Mouse (Mus musculus) midbrain, postnatal 0 days (tissue): ENCODE results near the gene Hoxd12. TPM values are rescaled to one million over a fixed set of nuclear protein-coding genes. Genes with fewer than 3 reads are reported as not detected.

Experiments used
- ATAC-seq: fragments of 200-750 bp; cut with Nextera tagmentation; 2 replicates; pipeline ENCODE4 v1.8.0; 2017; ENCODE audit warnings: moderate number of reproducible peaks, mild to moderate bottlenecking, moderate TSS enrichment, moderate library complexity; ENCODE audit not compliant: low FRiP score
- DNase-seq: peaks from one replicate; pipeline ENCODE4 v3.0.0-alpha.2; 2015; ENCODE audit warnings: low spot score
- H3K27ac ChIP-seq: fragments of 300-500 bp; sonication (generic); 2 replicates; pipeline ENCODE4 v1.5.1; 2014; ENCODE audit warnings: low read depth, mild to moderate bottlenecking, low read length, mixed read lengths
- H3K27me3 ChIP-seq: fragments of 300-500 bp; sonication (generic); 2 replicates; pipeline ENCODE4 v1.6.1; 2014; ENCODE audit warnings: low read length, control low read depth, mixed read lengths; ENCODE audit not compliant: insufficient read depth
- H3K36me3 ChIP-seq: fragments of 300-500 bp; sonication (generic); 2 replicates; pipeline ENCODE4 v1.6.1; 2014; ENCODE audit warnings: low read length, control low read depth, mixed read lengths; ENCODE audit not compliant: insufficient read depth
- H3K4me1 ChIP-seq: fragments of 300-500 bp; sonication (generic); 2 replicates; pipeline ENCODE4 v1.6.1; 2014; ENCODE audit warnings: mild to moderate bottlenecking, control low read depth, antibody characterized with exemption, low read length, mixed read lengths; ENCODE audit not compliant: insufficient read depth
- H3K4me2 ChIP-seq: fragments of 300-500 bp; sonication (generic); 2 replicates; pipeline ENCODE4 v1.6.1; 2014; ENCODE audit warnings: low read depth, mild to moderate bottlenecking, low read length, mixed read lengths; ENCODE audit not compliant: poor library complexity, severe bottlenecking
- H3K4me3 ChIP-seq: fragments of 300-500 bp; sonication (generic); 2 replicates; pipeline ENCODE4 v1.5.1; 2014; ENCODE audit warnings: low read depth, mild to moderate bottlenecking, low read length, moderate library complexity
- H3K9ac ChIP-seq: fragments of 300-500 bp; sonication (generic); replicated peaks from 2 replicates; pipeline ENCODE4 v1.6.1; 2014; ENCODE audit warnings: mild to moderate bottlenecking, low read length, moderate library complexity, mixed read lengths; ENCODE audit not compliant: poor library complexity, severe bottlenecking
- H3K9me3 ChIP-seq: fragments of 300-500 bp; sonication (generic); 2 replicates; pipeline ENCODE4 v1.6.1; 2016; ENCODE audit warnings: low read length, control low read depth
- CTCF ChIP-seq: IDR thresholded peaks from 2 replicates; pipeline ENCODE4 v1.5.1; 2016; ENCODE audit warnings: antibody characterized with exemption, mild to moderate bottlenecking
- WGBS: fragments of 180-500 bp; shearing (Covaris S2); extraction: QIAGEN DNeasy Blood & Tissue Kit; methylation state at CpG from one replicate; pipeline ENCODE4 v1.1.7; 2014; 5-methylcytosine and 5-hydroxymethylcytosine counted together
- polyA plus RNA-seq: library from polyadenylated mRNA; unstranded; fragments of >200 nt; fragmentation: Nextera tagmentation; extraction: Ambion mirVana; gene quantifications from 2 replicates; pipeline ENCODE4 v1.2.1, GENCODE M21; 2015
- total RNA-seq: library from RNA; depleted of rRNA; stranded (reverse); fragments of >200 nt; gene quantifications from 2 replicates; pipeline ENCODE4 v1.2.3, GENCODE M21; 2014

The Hoxd12 gene
- total and polyA plus RNA-seq, 2 experiments from 2014 or later = not detected

- no peak for DNase-seq
- no peak for TF ChIP-seq CTCF
- Histone ChIP-seq H3K27ac (no peak overlapping the region), H3K4me3 (no peak overlapping the region), H3K9ac (no peak overlapping the region), H3K27me3 (peaks cover 97% of the 10 kb centered on the region), H3K9me3 (0 out of 2 replicates have a peak, but pooled peaks cover 5% of the 10 kb centered on the region), H3K4me1 (no peaks in the 10 kb centered on the region), H3K36me3 (no peaks in the 10 kb centered on the region), H3K4me2 (no peak overlapping the region)
- no peak for ATAC-seq
- 4% methylated on average over 35 of the region's 35 CpGs for WGBS
These were observed 17.4 kb downstream of the Hoxd12 start for GRCm38 (mm10) chr2:74691995-74692807.

GRCm38 (mm10) chr2:74692808-74693431 lies 18.1 kb downstream of the Hoxd12 start:
- WGBS = 1% methylated on average over 20 of the region's 20 CpGs
- ATAC-seq (no peak), DNase-seq (no peak)
- no peak for TF ChIP-seq CTCF
- H3K9ac ChIP-seq = no peak overlapping the region
- H3K36me3 ChIP-seq = no peaks in the 10 kb centered on the region
- H3K9me3 ChIP-seq = 0 out of 2 replicates have a peak, but pooled peaks cover 5% of the 10 kb centered on the region
- 0 out of 2 replicates have a peak, but pooled peaks cover 2% of the 10 kb centered on the region for H3K4me1 ChIP-seq
- H3K4me3 ChIP-seq = no peak overlapping the region
- peaks cover 97% of the 10 kb centered on the region for H3K27me3 ChIP-seq
- H3K4me2 ChIP-seq = no peak overlapping the region
- no peak overlapping the region for H3K27ac ChIP-seq

DNA sequence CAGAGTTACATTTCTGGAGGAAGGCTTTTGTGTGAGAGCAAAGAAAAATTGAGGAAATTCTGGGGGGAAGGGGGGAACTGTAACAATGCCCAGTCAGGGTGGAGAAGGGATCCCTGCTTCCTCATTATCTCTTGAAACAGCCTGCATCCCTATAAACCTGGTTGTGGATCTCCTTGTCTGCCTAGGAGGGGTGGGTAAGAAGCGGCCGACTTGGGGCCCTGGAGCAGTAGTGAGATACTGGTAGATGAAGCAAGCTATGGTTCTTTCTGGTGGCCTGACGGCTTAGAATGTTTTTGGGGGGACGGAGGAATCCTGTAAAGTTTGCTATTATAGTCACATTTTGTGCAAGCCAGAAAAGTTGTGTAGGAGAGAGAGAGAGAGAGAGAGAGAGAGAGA lies 18.6 kb downstream of the Hoxd12 start:
- Histone ChIP-seq H3K27ac (no peak overlapping the region), H3K27me3 (peaks cover 94% of the 10 kb centered on the region), H3K9ac (no peak overlapping the region), H3K4me3 (no peak overlapping the region), H3K4me2 (no peak overlapping the region), H3K9me3 (0 out of 2 replicates have a peak, but pooled peaks cover 5% of the 10 kb centered on the region), H3K36me3 (no peaks in the 10 kb centered on the region), H3K4me1 (0 out of 2 replicates have a peak, but pooled peaks cover 2% of the 10 kb centered on the region)
- DNase-seq = no peak
- TF ChIP-seq CTCF = no peak
- WGBS = 10% methylated on average over 4 of the region's 4 CpGs
- no peak for ATAC-seq

DNA sequence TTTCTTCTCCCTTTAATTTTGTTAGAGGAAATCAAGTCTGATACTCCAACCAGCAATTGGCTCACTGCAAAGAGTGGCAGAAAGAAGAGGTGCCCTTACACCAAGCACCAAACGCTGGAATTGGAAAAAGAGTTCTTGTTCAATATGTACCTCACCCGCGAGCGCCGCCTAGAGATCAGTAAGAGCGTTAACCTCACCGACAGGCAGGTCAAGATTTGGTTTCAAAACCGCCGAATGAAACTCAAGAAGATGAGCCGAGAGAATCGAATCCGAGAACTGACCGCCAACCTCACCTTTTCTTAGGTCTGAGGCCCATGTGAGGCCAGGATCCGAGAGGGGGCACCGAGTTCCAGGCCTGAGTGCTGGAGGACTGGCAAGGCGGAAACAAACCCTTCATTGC lies 19.3 kb downstream of the Hoxd12 start:
- DNase-seq (no peak), ATAC-seq (no peak)
- H3K9me3 ChIP-seq = 0 out of 2 replicates have a peak, but pooled peaks cover 5% of the 10 kb centered on the region
- no peak overlapping the region for H3K9ac ChIP-seq
- no peak overlapping the region for H3K4me3 ChIP-seq
- 1% methylated on average over 16 of the region's 16 CpGs for WGBS
- no peaks in the 10 kb centered on the region for H3K36me3 ChIP-seq
- peaks cover 91% of the 10 kb centered on the region for H3K27me3 ChIP-seq
- no peak overlapping the region for H3K27ac ChIP-seq
- 0 out of 2 replicates have a peak, but pooled peaks cover 2% of the 10 kb centered on the region for H3K4me1 ChIP-seq
- H3K4me2 ChIP-seq = no peak overlapping the region
- TF ChIP-seq CTCF = 0 out of 2 replicates have a peak, but pooled peaks have one; percentile 9

DNA sequence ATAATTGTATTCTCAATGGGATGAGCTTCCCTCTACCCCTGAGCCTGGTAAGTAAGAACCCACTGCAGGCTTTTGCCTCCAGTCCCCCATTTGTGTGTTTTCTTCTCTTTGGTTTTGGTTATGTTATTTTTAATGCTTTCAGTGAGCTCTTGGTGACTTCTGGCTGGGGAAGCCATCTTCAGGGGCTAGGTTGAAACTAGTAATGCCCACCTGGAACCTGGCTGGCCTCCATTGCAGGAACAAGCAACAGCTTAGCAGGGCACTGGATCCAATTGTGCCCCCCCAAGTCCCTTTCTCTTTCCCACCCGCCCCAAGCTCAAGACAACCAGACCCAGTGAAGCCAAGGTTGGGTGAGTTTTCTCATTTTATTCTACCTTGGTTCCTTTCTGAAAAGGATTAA lies 20.6 kb downstream of the Hoxd12 start:
- Histone ChIP-seq H3K27me3 (peaks cover 93% of the 10 kb centered on the region), H3K4me3 (no peak overlapping the region), H3K27ac (no peak overlapping the region), H3K36me3 (no peaks in the 10 kb centered on the region), H3K9ac (no peak overlapping the region), H3K4me1 (0 out of 2 replicates have a peak, but pooled peaks cover 2% of the 10 kb centered on the region), H3K9me3 (0 out of 2 replicates have a peak, but pooled peaks cover 5% of the 10 kb centered on the region), H3K4me2 (no peak overlapping the region)
- TF ChIP-seq CTCF = no peak
- DNase-seq (no peak), ATAC-seq (no peak)
- 5% methylated on average over 1 of the region's 1 CpGs for WGBS
